Mouse (Mus musculus) heart, postnatal 0 days (tissue): ENCODE measurements around the gene Coq7.

Experiments used
- CTCF ChIP-seq: IDR thresholded peaks from 2 replicates; pipeline ENCODE4 v1.5.1; 2016; ENCODE audit warnings: antibody characterized with exemption, control low read depth, low read depth
- EP300 ChIP-seq: IDR thresholded peaks from 2 replicates; pipeline ENCODE4 v1.6.1; 2016; ENCODE audit warnings: antibody characterized with exemption, low read depth

DNA sequence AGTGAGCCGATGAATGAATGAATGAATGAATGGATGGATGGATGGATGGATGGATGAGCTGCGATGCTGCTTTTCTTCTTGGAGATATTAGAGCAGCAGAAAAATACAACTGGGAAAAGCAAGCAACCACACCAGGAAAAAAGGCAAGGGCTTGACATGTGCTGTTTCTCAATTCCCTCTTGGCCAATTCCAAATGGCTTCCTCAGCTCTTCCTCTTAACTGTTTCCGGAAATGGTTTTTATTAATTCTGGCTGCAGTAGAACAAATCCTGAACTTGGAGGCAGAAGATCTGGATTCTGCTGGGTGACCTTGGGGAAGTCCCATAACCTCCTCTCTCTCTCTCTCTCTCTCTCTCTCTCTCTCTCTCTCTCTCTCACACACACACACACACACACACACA lies 65.1 kb downstream of the Coq7 start:
- TF ChIP-seq EP300 (no peak), CTCF (no peak)
